Mouse (Mus musculus): ENCODE measurements around the gene Aff1. TPM values are rescaled to one million over a fixed set of nuclear protein-coding genes. Genes with fewer than 3 reads are reported as not detected.
A peak's percentile ranks its signal among the peaks of the same experiment; 100 is the strongest.

The Aff1 gene
- polyA plus RNA-seq, 1 experiment from 2014 or later: 5.3 TPM

DNA sequence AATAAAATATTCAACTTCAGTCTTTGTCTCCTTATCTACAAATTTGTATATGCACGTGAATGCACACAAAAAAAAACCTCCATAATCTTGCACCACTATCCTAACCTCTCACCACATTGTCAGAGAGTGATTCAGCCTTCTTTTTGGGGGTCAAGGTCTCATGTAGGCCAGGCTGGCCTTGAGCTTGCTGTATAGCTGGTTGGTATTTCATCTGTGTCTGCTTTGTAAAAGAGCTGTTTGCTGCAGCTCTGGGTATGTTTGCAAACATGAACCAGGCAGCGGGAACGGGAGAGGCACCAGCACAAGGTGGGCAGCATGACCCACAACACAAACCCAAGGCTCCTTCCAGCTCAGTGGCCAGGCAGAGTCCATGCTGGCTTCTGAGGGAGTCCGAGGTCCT is 18.6 kb upstream of the Aff1 start:
- no peak overlapping the region for H3K4me2 ChIP-seq (replicated peaks)
- WGBS: 86% methylated on average over 4 of the region's 4 CpGs
- H3K27me3 ChIP-seq: no peaks in the 10 kb centered on the region
- no peak overlapping the region for H3K9ac ChIP-seq (replicated peaks)
- ATAC-seq (ENCODE audit: low FRiP score, low read depth): no peak
- H3K4me3 ChIP-seq: no peak overlapping the region
- no peaks in the 10 kb centered on the region for H3K4me1 ChIP-seq
- H3K36me3 ChIP-seq: no peaks in the 10 kb centered on the region
- no peaks in the 10 kb centered on the region for H3K9me3 ChIP-seq
- H3K27ac ChIP-seq (replicated peaks): no peak overlapping the region

DNA sequence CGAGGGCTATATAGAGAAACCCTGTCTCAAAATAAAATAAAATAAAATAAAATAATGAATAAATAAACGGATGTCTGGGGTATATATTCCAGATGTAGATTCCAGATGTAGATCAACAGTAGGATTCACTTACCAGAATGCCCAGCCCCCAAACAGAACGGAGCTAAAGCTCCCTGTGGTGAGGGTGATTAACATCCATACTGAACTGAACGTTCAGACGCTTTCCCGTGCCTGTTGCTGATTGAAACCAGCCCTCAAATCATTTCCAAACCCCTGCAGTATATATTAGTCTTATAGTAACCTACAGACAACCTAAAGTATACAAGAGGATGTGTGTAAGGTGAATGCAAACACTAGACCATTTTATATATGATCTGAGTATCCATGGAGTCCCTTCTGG is 17.7 kb upstream of the Aff1 start:
- Histone ChIP-seq H3K27ac (replicated peaks) (no peak overlapping the region), H3K27me3 (no peaks in the 10 kb centered on the region), H3K4me2 (replicated peaks) (no peak overlapping the region), H3K36me3 (no peaks in the 10 kb centered on the region), H3K9me3 (no peaks in the 10 kb centered on the region), H3K4me3 (no peak overlapping the region), H3K9ac (replicated peaks) (no peak overlapping the region), H3K4me1 (no peaks in the 10 kb centered on the region)
- no peak for ATAC-seq (ENCODE audit: low FRiP score, low read depth)
- 62% methylated on average over 6 of the region's 6 CpGs for WGBS

DNA sequence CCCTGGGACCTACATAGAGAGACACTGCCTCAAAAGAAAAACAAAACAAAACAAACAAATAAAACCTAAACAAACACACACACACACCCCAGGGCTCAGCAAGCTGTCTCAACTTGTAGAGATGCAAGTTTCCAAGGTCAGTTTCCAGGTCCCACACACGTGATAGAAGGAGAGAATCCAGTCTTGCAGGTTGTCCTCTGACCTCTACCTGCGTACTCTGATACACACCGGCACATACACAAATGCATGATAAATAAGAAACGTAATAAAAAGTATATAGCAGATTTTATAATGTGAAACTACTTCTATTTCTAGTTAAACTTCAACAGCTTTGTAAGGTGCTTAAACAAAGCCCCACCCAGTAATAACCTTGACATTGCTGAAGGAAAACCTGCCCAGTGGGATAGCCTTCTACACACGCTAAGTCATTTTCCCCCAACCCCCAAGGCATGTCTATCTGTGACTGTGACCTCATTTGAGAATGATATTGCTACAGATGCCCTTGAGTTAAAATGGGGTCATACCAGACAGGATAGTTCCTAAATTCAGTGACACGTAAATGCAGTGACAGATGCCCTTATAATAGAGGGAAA is 15.8 kb upstream of the Aff1 start:
- Histone ChIP-seq H3K9me3 (no peaks in the 10 kb centered on the region), H3K27ac (replicated peaks) (no peak overlapping the region), H3K4me3 (no peak overlapping the region), H3K4me2 (replicated peaks) (no peak overlapping the region), H3K27me3 (no peaks in the 10 kb centered on the region), H3K9ac (replicated peaks) (no peak overlapping the region), H3K36me3 (no peaks in the 10 kb centered on the region), H3K4me1 (no peaks in the 10 kb centered on the region)
- 92% methylated on average over 6 of the region's 6 CpGs for WGBS
- ATAC-seq (ENCODE audit: low FRiP score, low read depth): no peak

DNA sequence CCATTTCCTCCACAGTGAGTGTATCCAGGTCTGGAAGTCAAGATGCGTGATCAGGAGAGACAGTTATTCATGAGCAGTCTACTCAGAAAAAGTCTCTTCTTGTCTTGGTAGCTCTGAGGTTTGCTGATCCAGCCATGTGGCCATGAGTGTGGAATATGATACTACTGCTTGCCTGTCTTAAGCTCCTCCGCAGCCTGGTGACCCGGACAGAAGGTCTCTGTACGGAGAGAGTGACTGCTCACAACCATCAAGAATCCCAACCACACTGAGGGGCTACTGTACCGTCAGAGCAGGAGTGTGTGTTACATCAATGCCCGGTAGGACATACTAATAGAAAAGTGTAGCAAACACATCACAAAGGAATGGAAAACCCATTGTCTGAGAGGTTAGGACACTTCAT is 14.3 kb upstream of the Aff1 start:
- 89% methylated on average over 6 of the region's 6 CpGs for WGBS
- H3K4me3 ChIP-seq: no peak overlapping the region
- no peak overlapping the region for H3K4me2 ChIP-seq (replicated peaks)
- no peaks in the 10 kb centered on the region for H3K36me3 ChIP-seq
- H3K9ac ChIP-seq (replicated peaks): no peak overlapping the region
- no peak overlapping the region for H3K27ac ChIP-seq (replicated peaks)
- H3K9me3 ChIP-seq: no peaks in the 10 kb centered on the region
- no peaks in the 10 kb centered on the region for H3K27me3 ChIP-seq
- no peak for ATAC-seq (ENCODE audit: low FRiP score, low read depth)
- no peaks in the 10 kb centered on the region for H3K4me1 ChIP-seq

DNA sequence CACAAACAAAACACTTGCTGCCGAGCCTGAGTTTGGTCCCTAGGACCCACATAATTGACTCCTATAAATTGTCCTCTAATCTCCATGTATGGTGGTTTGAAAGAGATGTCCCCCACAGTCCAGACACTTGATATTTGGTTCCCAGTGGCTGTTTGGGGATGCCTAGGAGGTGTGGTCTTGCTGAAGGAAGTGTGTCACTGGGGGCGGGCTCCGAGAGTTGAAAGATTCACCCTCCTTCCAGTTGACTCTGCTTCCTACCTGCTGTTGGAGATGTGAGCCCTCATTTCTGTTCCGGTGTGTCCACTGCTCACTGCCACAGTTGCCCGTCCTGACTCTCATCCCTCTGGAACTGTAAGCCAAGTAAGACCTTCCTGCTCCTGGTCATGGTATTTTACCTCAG is 13.2 kb upstream of the Aff1 start:
- H3K9me3 ChIP-seq: no peaks in the 10 kb centered on the region
- H3K27me3 ChIP-seq: no peaks in the 10 kb centered on the region
- ATAC-seq (ENCODE audit: low FRiP score, low read depth): no peak
- 88% methylated on average over 5 of the region's 5 CpGs for WGBS
- H3K9ac ChIP-seq (replicated peaks): no peak overlapping the region
- H3K4me3 ChIP-seq: no peak overlapping the region
- H3K4me2 ChIP-seq (replicated peaks): no peak overlapping the region
- H3K27ac ChIP-seq (replicated peaks): no peak overlapping the region
- no peaks in the 10 kb centered on the region for H3K36me3 ChIP-seq
- no peaks in the 10 kb centered on the region for H3K4me1 ChIP-seq

DNA sequence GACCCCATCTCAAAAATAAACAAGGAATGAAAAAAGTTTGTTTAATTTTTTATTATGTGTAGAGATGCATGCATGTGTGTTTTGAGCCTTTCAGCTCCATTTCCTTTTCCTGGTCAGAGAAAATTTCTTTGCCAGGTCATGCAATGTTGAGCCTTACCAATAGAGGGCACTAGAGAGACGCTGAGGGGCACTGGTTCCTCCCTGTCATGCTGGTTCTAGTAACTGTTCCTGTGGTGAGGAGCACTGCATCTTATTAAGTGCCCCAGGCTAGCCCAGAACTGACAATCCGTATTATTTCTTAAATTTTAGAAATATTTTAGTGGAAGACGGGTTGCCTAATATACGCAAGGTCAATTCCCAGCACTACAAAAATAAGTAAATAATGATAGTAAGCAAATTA is 11.8 kb upstream of the Aff1 start:
- no peak overlapping the region for H3K27ac ChIP-seq (replicated peaks)
- no peak overlapping the region for H3K9ac ChIP-seq (replicated peaks)
- no peaks in the 10 kb centered on the region for H3K4me1 ChIP-seq
- 36% methylated on average over 4 of the region's 4 CpGs for WGBS
- H3K4me3 ChIP-seq: no peak overlapping the region
- no peaks in the 10 kb centered on the region for H3K27me3 ChIP-seq
- H3K9me3 ChIP-seq: no peaks in the 10 kb centered on the region
- H3K4me2 ChIP-seq (replicated peaks): no peak overlapping the region
- H3K36me3 ChIP-seq: no peaks in the 10 kb centered on the region
- no peak for ATAC-seq (ENCODE audit: low FRiP score, low read depth)

DNA sequence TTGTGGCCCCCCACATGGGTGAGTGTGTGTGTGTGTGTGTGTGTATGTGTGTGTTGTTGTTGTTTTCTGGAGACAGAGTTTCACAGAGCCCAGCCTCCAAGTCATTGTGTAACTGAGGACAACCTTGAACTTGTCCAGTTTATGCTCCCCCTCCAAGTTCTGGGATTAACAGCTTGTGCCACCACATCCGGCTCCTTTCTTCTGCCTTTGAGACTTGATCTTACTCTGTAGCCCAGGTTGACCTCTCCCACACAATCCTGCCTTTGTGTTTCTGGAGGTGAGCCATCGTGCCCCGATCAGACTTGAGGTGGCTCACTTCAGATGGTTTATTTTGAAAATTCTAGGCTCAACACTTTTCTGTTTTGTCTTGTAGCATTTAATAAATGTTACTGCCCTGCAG is 10.3 kb upstream of the Aff1 start:
- WGBS: 49% methylated on average over 3 of the region's 3 CpGs
- H3K27ac ChIP-seq (replicated peaks): no peak overlapping the region

DNA sequence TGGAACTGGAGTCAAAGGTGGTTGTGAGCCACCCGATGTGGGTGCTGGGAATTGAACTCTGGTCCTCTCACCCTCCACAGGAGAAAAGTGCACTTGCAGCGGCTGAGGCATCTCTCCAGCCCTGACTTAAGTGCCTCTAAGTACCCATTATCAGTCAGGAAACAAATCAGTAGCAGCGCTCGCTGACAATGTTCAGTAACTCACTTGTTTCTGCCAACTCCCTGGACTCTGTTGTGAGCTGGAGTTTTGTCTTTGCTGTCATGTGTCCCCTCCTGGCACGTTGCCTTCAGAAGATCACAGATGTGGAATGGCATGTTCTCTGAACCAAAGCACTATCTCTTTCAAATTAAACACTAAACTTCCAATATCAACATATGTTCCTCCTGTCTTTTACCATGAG is 2.5 kb upstream of the Aff1 start:
- H3K4me1 ChIP-seq: peaks cover 16% of the 10 kb centered on the region
- no peaks in the 10 kb centered on the region for H3K9me3 ChIP-seq
- H3K4me2 ChIP-seq (replicated peaks): no peak overlapping the region
- no peaks in the 10 kb centered on the region for H3K36me3 ChIP-seq
- WGBS: 89% methylated on average over 5 of the region's 5 CpGs
- peaks cover 35% of the 10 kb centered on the region for H3K27me3 ChIP-seq
- H3K4me3 ChIP-seq: no peak overlapping the region
- no peak for ATAC-seq (ENCODE audit: low FRiP score, low read depth)
- no peak overlapping the region for H3K27ac ChIP-seq (replicated peaks)
- no peak overlapping the region for H3K9ac ChIP-seq (replicated peaks)

More for the DNA sequence above, 10.3 kb upstream of the Aff1 start:
- Histone ChIP-seq H3K9ac (replicated peaks) (no peak overlapping the region), H3K4me3 (no peak overlapping the region), H3K9me3 (no peaks in the 10 kb centered on the region), H3K4me2 (replicated peaks) (no peak overlapping the region), H3K36me3 (no peaks in the 10 kb centered on the region), H3K27me3 (no peaks in the 10 kb centered on the region), H3K4me1 (no peaks in the 10 kb centered on the region)
- ATAC-seq (ENCODE audit: low FRiP score, low read depth): no peak

DNA sequence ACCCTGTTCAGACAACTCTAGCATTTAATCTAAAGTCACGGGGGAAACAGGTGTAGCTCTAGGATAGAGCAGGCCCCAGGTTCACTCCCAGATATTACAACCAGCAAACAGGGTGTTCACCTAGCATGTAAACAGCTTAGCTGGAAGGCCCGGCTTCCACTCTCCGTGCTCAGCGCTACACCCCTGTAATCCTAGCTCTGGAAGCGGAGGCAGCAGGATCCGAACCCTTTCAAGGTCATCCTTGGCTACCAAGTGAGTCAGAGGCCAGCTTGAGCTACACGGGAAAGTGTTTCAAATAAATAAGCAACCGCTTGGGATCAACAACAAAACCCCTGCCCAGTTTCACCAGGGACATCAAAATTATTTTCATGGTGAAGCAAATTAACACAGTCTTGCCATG is 2.0 kb upstream of the Aff1 start:
- H3K9me3 ChIP-seq: no peaks in the 10 kb centered on the region
- peaks cover 41% of the 10 kb centered on the region for H3K27me3 ChIP-seq
- no peak for ATAC-seq (ENCODE audit: low FRiP score, low read depth)
- H3K4me1 ChIP-seq: peaks cover 16% of the 10 kb centered on the region
- H3K36me3 ChIP-seq: no peaks in the 10 kb centered on the region
- no peak overlapping the region for H3K9ac ChIP-seq (replicated peaks)
- no peak overlapping the region for H3K4me2 ChIP-seq (replicated peaks)
- no peak overlapping the region for H3K4me3 ChIP-seq
- 89% methylated on average over 8 of the region's 8 CpGs for WGBS
- H3K27ac ChIP-seq (replicated peaks): no peak overlapping the region

DNA sequence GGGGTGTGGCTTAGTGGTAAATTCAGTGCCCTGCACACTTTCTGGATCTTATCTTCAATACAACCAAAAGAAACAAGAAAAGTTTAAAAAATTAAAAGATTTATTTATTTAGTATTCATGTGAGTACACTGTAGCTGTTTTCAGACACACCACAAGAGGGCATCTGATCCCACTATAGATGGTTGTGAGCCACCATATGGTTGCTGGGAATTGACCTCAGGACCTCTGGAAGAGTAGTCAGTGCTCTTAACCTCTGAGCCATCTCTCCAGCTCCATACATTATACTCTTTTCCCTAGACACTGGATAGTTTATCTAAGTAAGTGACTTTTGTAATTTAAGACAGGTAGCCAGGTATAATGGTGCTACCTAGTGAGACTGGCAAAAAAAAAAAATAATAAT is 1.0 kb upstream of the Aff1 start:
- Histone ChIP-seq H3K4me3 (no peak overlapping the region), H3K27ac (replicated peaks) (no peak overlapping the region), H3K36me3 (no peaks in the 10 kb centered on the region), H3K9me3 (no peaks in the 10 kb centered on the region), H3K27me3 (peaks cover 44% of the 10 kb centered on the region), H3K4me1 (peaks cover 16% of the 10 kb centered on the region), H3K9ac (replicated peaks) (no peak overlapping the region), H3K4me2 (replicated peaks) (no peak overlapping the region)
- no peak for ATAC-seq (ENCODE audit: low FRiP score, low read depth)

DNA sequence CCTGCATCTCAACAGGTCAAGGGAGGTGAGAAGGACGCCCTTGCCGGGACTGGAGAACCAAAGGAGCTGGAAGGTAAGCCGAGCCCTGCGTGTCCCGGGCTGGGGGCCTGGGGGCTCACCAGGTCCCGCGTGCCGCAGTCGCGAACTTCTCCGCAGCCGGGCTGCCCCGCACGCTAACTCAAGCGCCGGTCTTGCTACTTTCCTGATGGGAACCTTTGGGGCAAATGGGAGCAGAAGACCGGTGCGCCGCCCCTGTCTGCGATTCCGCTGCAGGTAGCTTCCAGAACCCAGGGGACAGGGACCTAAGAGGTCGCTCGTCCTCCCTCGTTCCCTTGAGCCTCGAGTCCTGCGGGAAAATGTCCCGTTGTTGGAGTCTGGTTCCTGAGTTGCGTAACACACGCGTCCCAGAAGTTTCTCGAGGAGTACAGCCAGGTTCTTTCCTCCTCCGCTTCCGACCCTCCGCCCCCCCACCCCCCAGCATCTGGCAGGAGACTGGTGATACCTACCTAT is 412 bp downstream of the Aff1 start:
- under 1% methylated on average over 34 of the region's 34 CpGs for WGBS
- Histone ChIP-seq H3K4me2 (replicated peaks) (peak overlapping the region; percentile 99), H3K27me3 (peaks cover 46% of the 10 kb centered on the region), H3K9me3 (no peaks in the 10 kb centered on the region), H3K4me1 (peaks cover 22% of the 10 kb centered on the region), H3K27ac (replicated peaks) (no peak overlapping the region), H3K36me3 (no peaks in the 10 kb centered on the region), H3K9ac (replicated peaks) (peak overlapping the region; percentile 51), H3K4me3 (peak overlapping the region; percentile 55)
- no peak; the same call in 1 of the 2 replicates for ATAC-seq (ENCODE audit: low FRiP score, low read depth)

DNA sequence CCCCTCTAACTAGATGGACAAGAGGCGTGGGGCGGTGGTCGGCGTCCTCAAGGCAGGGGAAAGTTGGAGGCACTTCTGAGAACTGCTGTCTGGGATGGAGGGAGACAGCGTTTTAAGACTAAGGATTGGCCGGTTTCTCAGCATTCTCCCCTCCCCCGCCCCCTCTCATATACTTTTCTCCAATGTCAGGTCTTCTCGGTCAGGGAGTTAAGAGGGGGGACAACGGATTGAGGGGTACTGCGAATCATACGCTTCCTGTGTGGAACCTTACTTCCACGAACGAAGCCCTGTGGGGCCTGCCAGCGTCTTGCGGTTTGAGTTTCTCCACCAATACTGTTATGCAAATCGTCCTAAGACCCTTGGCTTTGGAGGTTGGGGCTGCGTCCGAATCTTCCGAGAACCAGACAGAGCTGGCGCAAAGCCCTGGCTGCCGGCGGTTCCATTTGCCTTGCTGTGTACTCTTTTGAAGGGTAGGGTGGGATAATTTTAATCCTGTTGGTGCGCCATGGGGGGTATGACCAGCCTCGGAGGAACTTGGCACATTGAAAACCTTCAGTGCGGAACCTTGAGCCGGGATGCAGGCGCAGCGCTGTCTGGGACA is 967 bp downstream of the Aff1 start:
- H3K4me2 ChIP-seq (replicated peaks): peak overlapping the region; percentile 99
- 0 out of 2 replicates have a peak overlapping the region, but pooled peaks have one; percentile 20 for H3K27ac ChIP-seq (replicated peaks)
- H3K9ac ChIP-seq (replicated peaks): peak overlapping the region; percentile 39; the same call in 1 of the 2 replicates
- no peaks in the 10 kb centered on the region for H3K9me3 ChIP-seq
- H3K36me3 ChIP-seq: no peaks in the 10 kb centered on the region
- H3K4me1 ChIP-seq: peaks cover 23% of the 10 kb centered on the region
- H3K4me3 ChIP-seq: peak overlapping the region; percentile 55
- under 1% methylated on average over 28 of the region's 28 CpGs for WGBS
- ATAC-seq (ENCODE audit: low FRiP score, low read depth): peak; percentile 48; the same call in 1 of the 2 replicates
- H3K27me3 ChIP-seq: peaks cover 48% of the 10 kb centered on the region

DNA sequence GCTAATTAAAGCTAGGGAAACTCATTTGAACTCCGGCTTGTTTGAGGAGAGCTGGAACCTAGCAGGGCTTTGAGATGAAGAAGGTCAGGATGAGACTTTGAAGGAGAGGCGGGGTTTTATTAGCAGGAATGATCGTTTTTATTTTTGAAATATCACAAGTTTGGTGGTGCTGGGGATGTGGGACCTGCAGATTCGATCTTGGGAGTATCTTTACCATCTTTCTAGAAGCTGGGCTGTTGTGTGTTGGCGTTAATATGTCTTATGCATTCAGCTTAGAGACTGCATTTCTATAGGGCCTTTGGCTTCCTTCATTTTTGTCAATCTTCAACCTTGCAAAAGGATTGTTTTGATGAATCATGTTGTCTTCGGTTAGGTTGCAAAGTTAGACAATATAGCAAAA is 1.9 kb downstream of the Aff1 start:
- no peak overlapping the region for H3K4me2 ChIP-seq (replicated peaks)
- no peak overlapping the region for H3K27ac ChIP-seq (replicated peaks)
- H3K4me1 ChIP-seq: peaks cover 23% of the 10 kb centered on the region
- H3K9ac ChIP-seq (replicated peaks): no peak overlapping the region
- H3K27me3 ChIP-seq: peaks cover 48% of the 10 kb centered on the region
- no peak overlapping the region for H3K4me3 ChIP-seq
- WGBS: 49% methylated on average over 6 of the region's 6 CpGs
- no peaks in the 10 kb centered on the region for H3K36me3 ChIP-seq
- ATAC-seq (ENCODE audit: low FRiP score, low read depth): no peak
- no peaks in the 10 kb centered on the region for H3K9me3 ChIP-seq

Data from midbrain, embryonic 12.5 days (tissue).